Mouse (Mus musculus) embryonic facial prominence, embryonic 10.5 days (tissue): ENCODE data around the gene Dmap1. TPM values are rescaled to one million over a fixed set of nuclear protein-coding genes. Genes with fewer than 3 reads are reported as not detected.

Experiments used
- DNase-seq: peaks from one replicate; pipeline ENCODE4 v3.0.0-alpha.2; 2017; ENCODE audit warnings: low spot score
- H3K27ac ChIP-seq: fragments of 300-500 bp; sonication (generic); replicated peaks from 2 replicates; pipeline ENCODE4 v1.5.1; 2016; ENCODE audit warnings: mild to moderate bottlenecking
- H3K27me3 ChIP-seq: fragments of 300-500 bp; sonication (generic); replicated peaks from 2 replicates; pipeline ENCODE4 v1.6.1; 2016; ENCODE audit warnings: low read depth, mild to moderate bottlenecking; ENCODE audit not compliant: poor library complexity, severe bottlenecking
- H3K36me3 ChIP-seq: fragments of 300-500 bp; sonication (generic); replicated peaks from 2 replicates; pipeline ENCODE4 v1.6.1; 2016; ENCODE audit warnings: mild to moderate bottlenecking, moderate library complexity
- H3K4me1 ChIP-seq: fragments of 300-500 bp; sonication (generic); 2 replicates; pipeline ENCODE4 v1.6.1; 2016
- H3K4me3 ChIP-seq: fragments of 300-500 bp; sonication (generic); 2 replicates; pipeline ENCODE4 v1.5.1; 2016; ENCODE audit warnings: mild to moderate bottlenecking, moderate library complexity
- H3K9me3 ChIP-seq: fragments of 300-500 bp; sonication (generic); 2 replicates; pipeline ENCODE4 v1.6.1; 2016; ENCODE audit warnings: mild to moderate bottlenecking
- WGBS: fragments of 180-500 bp; shearing (Covaris S2); methylation state at CpG from one replicate; pipeline ENCODE4 v1.1.7; 2016; 5-methylcytosine and 5-hydroxymethylcytosine counted together
- polyA plus RNA-seq: library from polyadenylated mRNA; unstranded; fragments of >200 nt; fragmentation: Nextera tagmentation; extraction: Ambion mirVana; gene quantifications from 2 replicates; pipeline ENCODE4 v1.2.1, GENCODE M21; 2016

The Dmap1 gene
- polyA plus RNA-seq, 1 experiment from 2014 or later = 78.4 TPM

DNA sequence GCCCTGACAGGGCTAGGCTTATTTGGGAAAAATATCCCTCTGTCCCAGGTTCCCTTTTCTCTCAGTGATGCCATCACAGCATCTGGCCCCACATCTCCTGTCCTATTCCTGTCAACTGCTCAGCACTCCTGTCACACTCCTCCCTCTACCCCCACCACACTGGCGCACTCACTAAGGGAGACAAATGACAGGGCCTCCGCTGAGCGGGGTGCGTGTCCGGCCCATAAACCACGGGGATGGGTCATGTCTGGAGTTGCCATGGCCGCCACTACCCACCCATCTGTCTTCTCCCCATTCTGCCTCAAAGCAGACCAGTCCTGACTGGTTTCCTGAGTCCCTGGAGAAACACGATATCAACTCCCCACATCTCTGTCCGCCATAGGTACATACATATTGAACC, 10.0 kb downstream of the Dmap1 start:
- peaks cover 50% of the 10 kb centered on the region for H3K36me3 ChIP-seq

DNA sequence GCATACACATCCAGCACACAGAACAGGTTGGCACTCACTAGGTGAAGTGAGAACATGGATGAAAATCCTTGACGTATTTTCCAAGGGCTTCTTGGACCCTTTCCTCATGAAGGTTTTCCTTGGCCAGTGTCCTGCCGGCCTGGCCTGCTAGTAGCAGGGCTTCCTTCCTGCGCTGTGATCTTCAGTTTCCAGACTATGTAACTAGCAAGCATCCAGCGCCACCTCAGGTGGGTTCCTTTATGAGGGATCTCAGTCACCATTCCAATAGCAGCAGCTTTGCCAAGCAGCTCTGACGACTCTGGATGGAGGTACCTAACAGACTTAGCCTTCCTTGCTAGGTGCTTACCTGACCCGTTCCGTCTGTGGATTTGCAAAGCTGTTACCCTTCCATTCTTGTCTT, 12.2 kb downstream of the Dmap1 start:
- Histone ChIP-seq H3K4me1 (0 out of 2 replicates have a peak, but pooled peaks cover 4% of the 10 kb centered on the region), H3K9me3 (no peaks in the 10 kb centered on the region), H3K4me3 (no peak overlapping the region), H3K27me3 (no peaks in the 10 kb centered on the region), H3K36me3 (peaks cover 29% of the 10 kb centered on the region), H3K27ac (no peak overlapping the region)
- no peak for DNase-seq
- WGBS = 81% methylated on average over 7 of the region's 7 CpGs

More for the DNA sequence above, 10.0 kb downstream of the Dmap1 start:
- H3K9me3 ChIP-seq = no peaks in the 10 kb centered on the region
- no peaks in the 10 kb centered on the region for H3K27me3 ChIP-seq
- H3K27ac ChIP-seq = no peak overlapping the region
- 87% methylated on average over 9 of the region's 9 CpGs for WGBS
- DNase-seq = no peak
- no peak overlapping the region for H3K4me3 ChIP-seq
- H3K4me1 ChIP-seq = no peaks in the 10 kb centered on the region

DNA sequence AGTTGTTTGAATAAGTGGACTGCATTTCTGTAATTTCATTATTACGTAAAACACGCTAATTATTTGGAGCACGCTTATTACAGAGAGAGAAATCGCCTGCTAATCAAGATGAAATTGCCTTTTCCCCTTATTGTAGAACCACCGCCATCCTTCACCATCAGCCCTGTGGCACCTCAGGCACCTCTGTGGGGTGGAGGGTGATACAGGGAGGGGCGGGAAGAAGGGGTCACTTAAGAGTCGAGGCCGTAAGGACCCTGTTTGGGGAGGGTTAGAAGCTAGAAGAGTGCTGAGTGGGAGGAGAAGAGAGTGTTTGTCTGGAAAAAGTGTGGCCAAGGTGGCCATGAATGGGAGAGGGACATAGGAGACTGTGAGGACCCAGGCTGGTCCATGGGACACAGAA, 16.0 kb downstream of the Dmap1 start:
- no peak overlapping the region for H3K27ac ChIP-seq
- WGBS = 83% methylated on average over 8 of the region's 8 CpGs
- H3K4me1 ChIP-seq = 0 out of 2 replicates have a peak, but pooled peaks cover 4% of the 10 kb centered on the region
- H3K4me3 ChIP-seq = no peak overlapping the region
- H3K9me3 ChIP-seq = no peaks in the 10 kb centered on the region
- DNase-seq = no peak
- H3K36me3 ChIP-seq = peaks cover 12% of the 10 kb centered on the region
- no peaks in the 10 kb centered on the region for H3K27me3 ChIP-seq

DNA sequence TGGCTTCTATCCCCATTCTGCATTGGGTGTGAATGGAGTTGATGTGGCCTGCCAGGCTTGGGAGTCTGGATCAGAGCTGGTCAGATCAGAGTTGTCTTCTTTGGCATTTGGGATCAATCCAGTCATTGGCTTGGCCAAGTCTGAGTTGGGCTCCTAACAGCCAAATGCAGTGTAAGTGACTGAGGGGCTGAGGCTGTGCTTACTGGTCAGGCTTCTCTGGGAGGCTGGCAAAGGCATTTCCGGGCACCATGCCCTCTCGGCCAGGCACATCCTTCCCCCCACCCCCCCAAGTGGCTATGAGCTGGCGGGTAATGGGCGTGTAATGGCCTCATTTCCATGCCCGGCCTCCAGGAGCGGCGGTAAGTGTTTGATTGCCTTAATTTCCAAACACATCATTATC, 16.5 kb downstream of the Dmap1 start:
- DNase-seq = no peak
- peaks cover 18% of the 10 kb centered on the region for H3K36me3 ChIP-seq
- H3K27ac ChIP-seq = no peak overlapping the region
- H3K9me3 ChIP-seq = no peaks in the 10 kb centered on the region
- 90% methylated on average over 7 of the region's 7 CpGs for WGBS
- H3K27me3 ChIP-seq = no peaks in the 10 kb centered on the region
- no peak overlapping the region for H3K4me3 ChIP-seq
- 0 out of 2 replicates have a peak, but pooled peaks cover 4% of the 10 kb centered on the region for H3K4me1 ChIP-seq

DNA sequence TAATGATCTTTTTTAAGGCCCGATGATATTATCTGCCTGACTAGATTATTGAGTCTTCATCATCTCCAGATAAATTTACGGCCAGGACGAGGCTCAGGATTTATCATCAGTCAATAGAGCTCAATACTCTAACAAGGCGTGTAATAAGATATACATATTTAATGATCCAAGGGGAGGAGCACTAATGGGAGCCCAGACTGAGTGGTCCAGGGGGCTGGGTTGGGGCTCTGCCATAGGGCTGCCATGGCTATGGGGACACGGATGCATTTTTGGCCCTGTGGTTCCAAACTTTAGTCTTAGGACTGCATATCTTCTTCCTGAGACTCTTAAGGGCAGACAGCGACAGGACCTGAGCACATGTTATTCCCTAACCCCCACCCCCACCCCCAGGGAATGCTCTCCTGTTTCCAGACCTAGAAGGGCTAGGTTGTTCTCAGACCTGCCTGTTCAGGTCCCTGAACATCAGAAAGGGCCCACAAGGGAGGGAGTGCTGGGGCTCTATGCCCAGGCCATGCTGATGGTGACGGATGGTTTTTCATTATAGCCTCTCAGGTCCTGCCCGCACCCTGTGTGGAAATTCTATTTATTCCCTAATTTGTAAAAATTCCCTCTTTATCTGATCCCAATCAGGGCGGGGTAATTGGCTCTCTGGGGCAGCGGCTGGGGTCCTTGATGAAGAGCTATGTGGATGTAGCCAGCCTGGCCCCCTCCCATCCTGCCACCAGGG, 17.5 kb downstream of the Dmap1 start:
- H3K9me3 ChIP-seq = no peaks in the 10 kb centered on the region
- no peak overlapping the region for H3K4me3 ChIP-seq
- peaks cover 24% of the 10 kb centered on the region for H3K36me3 ChIP-seq
- DNase-seq = no peak
- WGBS = 91% methylated on average over 10 of the region's 10 CpGs
- H3K27me3 ChIP-seq = no peaks in the 10 kb centered on the region
- 0 out of 2 replicates have a peak, but pooled peaks cover 4% of the 10 kb centered on the region for H3K4me1 ChIP-seq
- no peak overlapping the region; the same call in 1 of the 2 replicates for H3K27ac ChIP-seq

DNA sequence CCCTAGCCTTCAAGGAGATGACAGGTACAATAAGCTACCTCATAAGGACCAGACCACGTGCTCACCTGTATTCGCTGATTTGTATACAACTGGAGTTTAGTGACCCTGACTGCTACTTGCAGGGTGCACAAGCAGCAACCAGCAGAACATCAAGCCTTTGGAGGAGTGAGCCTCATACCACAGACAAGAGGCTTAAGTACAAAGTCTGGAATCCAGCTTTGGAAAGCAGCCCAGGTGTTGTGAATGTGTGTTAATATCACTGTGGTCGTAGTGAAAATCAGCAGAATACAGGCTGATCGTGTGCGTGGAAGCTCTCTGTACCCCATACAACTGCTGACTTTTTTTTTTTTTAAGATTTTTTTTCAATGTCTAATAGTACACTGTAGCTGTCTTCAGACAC, 22.1 kb downstream of the Dmap1 start:
- Histone ChIP-seq H3K27me3 (no peaks in the 10 kb centered on the region), H3K27ac (no peak overlapping the region), H3K9me3 (no peaks in the 10 kb centered on the region), H3K4me1 (peaks cover 42% of the 10 kb centered on the region), H3K4me3 (no peak overlapping the region), H3K36me3 (peaks cover 30% of the 10 kb centered on the region)
- WGBS = 95% methylated on average over 5 of the region's 5 CpGs
- no peak for DNase-seq

DNA sequence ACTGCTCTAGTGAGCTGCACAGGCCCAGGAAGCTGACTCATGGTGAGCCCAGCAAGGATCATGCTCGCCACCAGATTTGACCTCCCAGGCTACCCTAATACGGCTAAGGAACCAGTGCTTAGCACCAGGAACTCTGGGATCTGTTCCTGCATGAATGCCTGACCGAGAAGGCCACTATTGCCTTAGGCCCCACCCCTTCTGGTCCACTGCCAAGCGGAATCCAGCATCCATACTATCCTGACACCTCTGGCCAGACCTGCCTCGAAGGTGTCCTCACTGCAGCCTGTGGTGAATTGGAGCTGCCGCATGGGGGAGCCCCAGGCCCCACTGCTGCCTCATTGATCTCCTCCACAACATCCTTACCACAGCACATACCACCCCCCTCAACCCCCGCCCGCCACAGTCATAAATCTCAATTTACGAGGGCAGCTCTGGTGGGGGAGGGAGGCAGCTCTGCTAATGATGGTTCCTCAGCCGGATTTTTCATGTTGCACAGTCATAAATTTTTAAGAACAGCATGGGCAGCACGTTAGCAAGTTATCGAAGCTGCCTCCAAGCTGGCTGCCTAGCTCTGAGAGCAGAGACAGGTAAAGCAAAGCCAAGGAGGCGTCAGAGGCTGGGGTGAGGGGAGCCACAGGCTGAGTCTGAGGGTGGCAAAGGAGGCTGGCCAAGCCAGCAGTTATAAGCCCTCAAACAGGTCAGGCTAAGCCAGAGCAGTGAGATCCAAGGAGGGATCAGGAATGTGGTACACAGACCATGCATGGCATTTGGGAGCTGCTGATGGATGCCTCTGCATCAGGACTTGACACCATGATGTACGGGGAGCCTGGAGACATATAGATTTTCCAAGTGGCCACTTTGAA, 23.3 kb downstream of the Dmap1 start:
- no peaks in the 10 kb centered on the region; the same call in 1 of the 2 replicates for H3K27me3 ChIP-seq
- H3K27ac ChIP-seq = peak overlapping the region; percentile 82; the same call in 1 of the 2 replicates
- H3K36me3 ChIP-seq = peaks cover 30% of the 10 kb centered on the region
- no peak overlapping the region for H3K4me3 ChIP-seq
- no peaks in the 10 kb centered on the region for H3K9me3 ChIP-seq
- DNase-seq = peak; percentile 52
- peaks cover 54% of the 10 kb centered on the region for H3K4me1 ChIP-seq
- 65% methylated on average over 14 of the region's 14 CpGs for WGBS

DNA sequence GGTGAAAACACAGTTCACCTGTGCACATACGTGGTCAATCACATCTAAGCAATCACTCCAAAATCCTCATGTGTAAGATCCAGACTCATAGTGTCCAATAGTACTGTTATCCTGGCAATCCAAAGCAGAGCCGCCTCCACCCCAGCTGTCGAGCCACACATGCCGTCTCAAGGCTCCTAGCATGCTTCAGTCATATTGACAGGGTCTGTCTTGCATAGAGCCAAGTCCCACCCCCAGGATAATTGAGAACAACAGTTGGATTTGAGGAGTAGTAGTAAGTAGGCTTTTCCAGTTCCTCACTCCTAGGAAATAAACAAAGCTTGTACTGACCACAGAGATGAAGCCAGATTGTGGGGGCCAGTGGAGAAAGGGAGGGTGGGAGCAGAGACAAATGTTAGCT, 24.4 kb downstream of the Dmap1 start:
- 48% methylated on average over 4 of the region's 4 CpGs for WGBS
- Histone ChIP-seq H3K9me3 (no peaks in the 10 kb centered on the region), H3K27ac (peak overlapping the region; percentile 82), H3K36me3 (peaks cover 26% of the 10 kb centered on the region), H3K4me3 (no peak overlapping the region), H3K27me3 (no peaks in the 10 kb centered on the region; the same call in 1 of the 2 replicates), H3K4me1 (peaks cover 62% of the 10 kb centered on the region)
- DNase-seq = no peak

DNA sequence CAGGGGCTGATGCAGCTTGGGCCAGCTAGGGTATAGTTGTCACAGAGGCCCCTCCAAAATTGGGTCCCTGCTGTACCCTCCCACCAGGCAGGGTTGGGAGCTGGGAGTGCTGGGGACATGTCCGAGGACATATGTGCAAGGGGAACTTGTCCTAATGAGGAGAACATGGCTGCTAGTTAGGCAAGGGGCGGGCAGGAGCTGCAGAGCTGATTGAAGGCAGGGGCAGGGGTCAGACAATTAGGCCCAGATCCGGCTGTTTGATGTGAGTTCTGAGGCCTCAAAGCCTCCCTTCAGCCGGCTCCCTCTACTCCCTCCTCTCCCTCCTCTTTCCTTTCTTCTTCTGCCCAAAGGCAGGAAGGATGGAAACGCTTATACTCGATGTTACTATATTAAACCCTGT, 25.1 kb downstream of the Dmap1 start:
- no peaks in the 10 kb centered on the region; the same call in 1 of the 2 replicates for H3K27me3 ChIP-seq
- WGBS = 4% methylated on average over 6 of the region's 6 CpGs
- peaks cover 26% of the 10 kb centered on the region for H3K36me3 ChIP-seq
- no peaks in the 10 kb centered on the region for H3K9me3 ChIP-seq
- peaks cover 69% of the 10 kb centered on the region for H3K4me1 ChIP-seq
- H3K4me3 ChIP-seq = no peak overlapping the region
- peak overlapping the region; percentile 82 for H3K27ac ChIP-seq
- peak; percentile 75 for DNase-seq

DNA sequence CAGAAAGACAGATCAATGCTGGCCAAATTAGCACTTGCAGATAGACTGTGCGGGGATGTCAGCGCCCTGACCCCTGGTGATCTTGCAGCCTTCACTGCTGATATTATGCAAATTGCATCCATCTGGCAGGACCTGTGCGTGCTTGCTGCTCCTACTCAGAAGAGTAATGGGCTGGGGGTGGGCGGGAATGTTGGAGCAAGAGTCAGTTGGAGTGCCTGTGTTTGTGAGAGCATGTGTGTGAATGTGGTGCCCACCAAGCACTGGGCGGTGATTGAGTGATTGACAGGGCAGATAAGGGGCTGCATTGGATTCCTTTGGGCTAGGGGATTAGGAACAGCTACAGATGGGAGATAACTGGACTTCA, 26.6 kb downstream of the Dmap1 start:
- Histone ChIP-seq H3K27me3 (no peaks in the 10 kb centered on the region; the same call in 1 of the 2 replicates), H3K9me3 (no peaks in the 10 kb centered on the region), H3K4me3 (no peak overlapping the region), H3K27ac (peak overlapping the region; percentile 63), H3K36me3 (peaks cover 20% of the 10 kb centered on the region), H3K4me1 (peaks cover 79% of the 10 kb centered on the region)
- peak; percentile 80 for DNase-seq
- 13% methylated on average over 5 of the region's 5 CpGs for WGBS

DNA sequence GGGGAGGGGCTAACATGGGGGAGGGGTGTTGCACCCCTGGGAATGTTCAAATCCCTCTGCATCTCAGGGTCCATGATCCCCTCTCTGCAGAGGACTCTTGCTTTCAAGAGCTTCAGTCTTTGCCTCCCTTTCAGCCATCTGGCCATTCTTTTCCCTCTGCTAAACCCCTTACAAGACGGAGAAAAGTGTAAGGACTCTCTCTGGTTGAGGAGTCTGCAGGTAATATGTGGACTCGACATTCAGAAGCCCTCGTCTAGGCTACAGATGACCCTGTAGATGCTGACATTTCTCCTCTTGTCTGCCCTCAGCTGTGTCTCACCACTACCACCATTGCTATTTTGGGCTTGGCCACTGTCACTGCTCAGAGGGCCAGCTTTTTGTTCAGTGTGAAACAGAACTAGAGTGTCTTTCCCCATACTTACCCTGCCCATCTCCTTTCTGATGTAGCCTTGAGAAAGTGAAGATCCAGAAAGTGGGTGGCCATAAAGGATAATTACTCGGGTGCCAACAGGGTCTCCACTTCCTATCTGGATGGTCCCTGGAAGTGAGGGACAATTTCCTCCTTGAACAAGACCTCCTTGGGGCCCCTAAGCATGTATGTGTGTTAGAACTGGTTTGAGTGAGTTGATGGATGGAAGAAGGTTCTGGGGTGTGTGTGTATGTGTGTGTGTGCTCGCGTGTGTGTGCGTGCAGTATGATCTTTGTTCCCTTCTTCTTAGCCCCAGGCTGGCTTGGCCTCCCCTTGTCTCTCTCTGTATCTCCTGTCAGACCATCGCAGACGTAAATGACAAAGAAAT, 27.2 kb downstream of the Dmap1 start:
- WGBS = 35% methylated on average over 9 of the region's 9 CpGs
- H3K4me3 ChIP-seq = 0 out of 2 replicates have a peak overlapping the region, but pooled peaks have one; percentile 21
- DNase-seq = no peak

More for the DNA sequence above, 27.2 kb downstream of the Dmap1 start:
- Histone ChIP-seq H3K27ac (peak overlapping the region; percentile 63), H3K4me1 (peaks cover 80% of the 10 kb centered on the region), H3K27me3 (no peaks in the 10 kb centered on the region; the same call in 1 of the 2 replicates), H3K9me3 (no peaks in the 10 kb centered on the region), H3K36me3 (peaks cover 22% of the 10 kb centered on the region)
